Mouse (Mus musculus) stomach, embryonic 14.5 days (tissue): ENCODE data around the gene P3h1. TPM values are rescaled to one million over a fixed set of nuclear protein-coding genes. Genes with fewer than 3 reads are reported as not detected.

ENCODE experiments used
- ATAC-seq: fragments of 200-750 bp; cut with Nextera tagmentation; 2 replicates; pipeline ENCODE4 v1.8.0; 2017; ENCODE audit warnings: low read depth, moderate TSS enrichment; ENCODE audit not compliant: insufficient number of reproducible peaks, insufficient read depth, low FRiP score
- H3K27ac ChIP-seq: fragments of 300-500 bp; sonication (generic); 2 replicates; pipeline ENCODE4 v1.5.1; 2014; ENCODE audit warnings: mild to moderate bottlenecking, low read length, moderate library complexity, mixed read lengths
- H3K27me3 ChIP-seq: fragments of 300-500 bp; sonication (generic); 2 replicates; pipeline ENCODE4 v1.6.1; 2014; ENCODE audit warnings: low read length, control low read depth, mixed read lengths; ENCODE audit not compliant: control insufficient read depth, insufficient read depth
- H3K36me3 ChIP-seq: fragments of 300-500 bp; sonication (generic); 2 replicates; pipeline ENCODE4 v1.6.1; 2014; ENCODE audit warnings: mild to moderate bottlenecking, control low read depth, low read length, moderate library complexity, mixed read lengths; ENCODE audit not compliant: control insufficient read depth, insufficient read depth
- H3K4me1 ChIP-seq: fragments of 300-500 bp; sonication (generic); 2 replicates; pipeline ENCODE4 v1.6.1; 2014; ENCODE audit warnings: low read length, control low read depth, mixed read lengths; ENCODE audit not compliant: control insufficient read depth, insufficient read depth
- H3K4me2 ChIP-seq: fragments of 300-500 bp; sonication (generic); replicated peaks from 2 replicates; pipeline ENCODE4 v1.6.1; 2014; ENCODE audit warnings: low read depth, low read length, control low read depth
- H3K4me3 ChIP-seq: fragments of 300-500 bp; sonication (generic); 2 replicates; pipeline ENCODE4 v1.5.1; 2014; ENCODE audit warnings: low read depth, low read length, control low read depth
- H3K9ac ChIP-seq: fragments of 300-500 bp; sonication (generic); replicated peaks from 2 replicates; pipeline ENCODE4 v1.6.1; 2014; ENCODE audit warnings: low read depth, mild to moderate bottlenecking, control low read depth, low read length, moderate library complexity, mixed read lengths
- H3K9me3 ChIP-seq: fragments of 300-500 bp; sonication (generic); 2 replicates; pipeline ENCODE4 v1.6.1; 2016; ENCODE audit warnings: low read depth, low read length, control low read depth; ENCODE audit not compliant: control insufficient read depth
- WGBS: fragments of 180-500 bp; shearing (Covaris S2); extraction: QIAGEN DNeasy Blood & Tissue Kit; methylation state at CpG from one replicate; pipeline ENCODE4 v1.1.7; 2014; 5-methylcytosine and 5-hydroxymethylcytosine counted together
- polyA plus RNA-seq: library from polyadenylated mRNA; unstranded; fragments of >200 nt; fragmentation: Nextera tagmentation; extraction: Ambion mirVana; gene quantifications from 2 replicates; pipeline ENCODE4 v1.2.1, GENCODE M21; 2014

The P3h1 gene
- polyA plus RNA-seq, 1 experiment from 2014 or later, result 45.0 TPM

- peak overlapping the region; percentile 90 for H3K9ac ChIP-seq
- ATAC-seq, result peak; percentile 16; the same call in 1 of the 2 replicates
- peak overlapping the region; percentile 86 for H3K27ac ChIP-seq
- no peaks in the 10 kb centered on the region for H3K27me3 ChIP-seq
- peaks cover 7% of the 10 kb centered on the region; the same call in 1 of the 2 replicates for H3K36me3 ChIP-seq
- H3K4me3 ChIP-seq, result peak overlapping the region; percentile 89
- WGBS, result under 1% methylated on average over 67 of the region's 80 CpGs
- H3K4me1 ChIP-seq, result peaks cover 12% of the 10 kb centered on the region; the same call in 1 of the 2 replicates
- peak overlapping the region; percentile 87 for H3K4me2 ChIP-seq
- H3K9me3 ChIP-seq, result no peaks in the 10 kb centered on the region
Observed at GRCm38 (mm10) chr4:119293574-119294258, 61.0 kb downstream of the P3h1 start.

DNA sequence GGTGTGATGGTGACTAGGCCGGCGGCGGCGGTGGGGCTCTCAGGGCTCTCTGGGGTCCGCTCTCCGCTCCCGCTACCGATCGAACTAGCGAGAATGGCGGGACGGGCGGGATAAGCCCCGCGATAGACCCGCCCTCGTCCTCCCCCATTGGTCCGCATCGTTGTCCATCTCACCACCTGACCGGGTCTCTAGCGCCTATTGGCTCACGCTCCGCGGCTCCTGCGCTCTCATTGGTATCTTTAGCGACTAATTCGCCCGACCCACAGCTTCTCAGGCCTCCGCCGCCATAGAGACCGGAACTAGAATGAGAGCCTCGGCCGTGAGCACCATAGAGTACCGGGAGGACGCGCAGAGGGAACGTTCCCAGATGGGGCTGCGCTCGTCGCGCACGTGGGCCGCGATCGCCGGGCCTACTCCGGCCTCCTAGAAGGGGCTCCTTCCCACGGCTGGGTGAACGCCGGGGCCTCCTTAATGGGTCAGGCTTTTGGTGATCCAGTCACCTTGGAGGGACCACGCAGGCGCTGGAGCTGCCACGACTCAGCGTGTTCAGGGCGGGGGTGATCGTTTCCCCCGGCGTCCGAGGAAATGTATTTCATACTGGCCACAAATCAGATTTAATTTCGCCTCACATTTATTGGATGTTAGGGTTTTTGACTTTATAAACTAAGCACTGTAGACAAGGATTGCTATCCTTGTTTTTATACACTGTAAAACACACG lies 61.9 kb downstream of the P3h1 start, which contains the start of gene Ybx1:
Gene Ybx1, minus strand, starts transcription at position 190 of the 719 bp plus-strand sequence.
- ATAC-seq, result peak; percentile 100
- WGBS, result under 1% methylated on average over 60 of the region's 61 CpGs
- peak within 1 kb of the TSS; percentile 91 for H3K27ac ChIP-seq

GRCm38 (mm10) chr4:119295134-119295453 lies 62.4 kb downstream of the P3h1 start:
- Histone ChIP-seq H3K9me3 (no peaks in the 10 kb centered on the region), H3K9ac (peak overlapping the region; percentile 68), H3K27me3 (no peaks in the 10 kb centered on the region), H3K27ac (peak overlapping the region; percentile 91; the same call in 1 of the 2 replicates), H3K4me2 (peak overlapping the region; percentile 63), H3K4me3 (peak overlapping the region; percentile 89), H3K36me3 (peaks cover 4% of the 10 kb centered on the region; the same call in 1 of the 2 replicates), H3K4me1 (peaks cover 12% of the 10 kb centered on the region; the same call in 1 of the 2 replicates)
- ATAC-seq, result no peak
- WGBS, result 6% methylated on average over 6 of the region's 6 CpGs

More for the DNA sequence above, 61.9 kb downstream of the P3h1 start, which contains the start of gene Ybx1:
- Histone ChIP-seq H3K27me3 (no peaks in the 10 kb centered on the region), H3K4me3 (peak within 1 kb of the TSS; percentile 89), H3K36me3 (peaks cover 7% of the 10 kb centered on the region; the same call in 1 of the 2 replicates), H3K9ac (peak within 1 kb of the TSS; percentile 90), H3K9me3 (no peaks in the 10 kb centered on the region), H3K4me2 (peak within 1 kb of the TSS; percentile 87), H3K4me1 (peaks cover 12% of the 10 kb centered on the region; the same call in 1 of the 2 replicates)

DNA sequence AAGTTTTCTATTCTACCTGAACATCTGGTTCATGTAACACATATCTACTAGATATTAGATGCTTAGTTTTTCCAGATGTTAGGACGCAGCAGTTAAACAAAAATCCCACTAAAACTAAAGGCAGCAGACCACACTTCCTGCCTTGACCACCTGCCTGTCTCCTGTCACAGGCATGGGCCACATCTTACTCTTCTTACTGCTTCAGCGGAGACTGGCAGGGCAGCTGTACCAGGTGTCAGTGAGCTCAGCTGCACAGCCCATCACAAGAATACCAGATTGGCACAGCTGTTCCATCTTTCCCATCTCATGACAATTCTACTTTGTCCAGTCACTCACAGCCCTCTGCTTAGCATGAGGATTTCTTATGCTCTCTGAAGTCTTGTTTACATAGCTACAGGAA lies 64.6 kb downstream of the P3h1 start:
- WGBS, result 54% methylated on average over 2 of the region's 2 CpGs
- no peak overlapping the region for H3K9ac ChIP-seq
- H3K27me3 ChIP-seq, result no peaks in the 10 kb centered on the region
- no peak overlapping the region for H3K27ac ChIP-seq
- peaks cover 5% of the 10 kb centered on the region; the same call in 1 of the 2 replicates for H3K4me1 ChIP-seq
- no peaks in the 10 kb centered on the region for H3K9me3 ChIP-seq
- H3K4me2 ChIP-seq, result no peak overlapping the region
- no peak for ATAC-seq
- H3K36me3 ChIP-seq, result no peaks in the 10 kb centered on the region; the same call in 1 of the 2 replicates
- H3K4me3 ChIP-seq, result no peak overlapping the region

Other genes with a start within 250 kb of the P3h1 start
- 120 and 139 TPM in 2 replicates for gene Slc2a1, start 124.2 kb upstream of the P3h1 start, polyA plus RNA-seq
- 7.0 and 8.5 TPM in 2 replicates for gene Zfp691, start 58.7 kb upstream of the P3h1 start, polyA plus RNA-seq
- 1.1 and 1.5 TPM in 2 replicates for gene Ermap, start 42.9 kb upstream of the P3h1 start, polyA plus RNA-seq
- 150 and 155 TPM in 2 replicates for gene Svbp, start 37.6 kb upstream of the P3h1 start, polyA plus RNA-seq
- not detected in 2 replicates for gene Tmem269, start 14.7 kb upstream of the P3h1 start, polyA plus RNA-seq
- 24.0 and 29.7 TPM in 2 replicates for gene AU022252, start 203 bp upstream of the P3h1 start, polyA plus RNA-seq
- not detected in 2 replicates for gene Cldn19, start 22.5 kb downstream of the P3h1 start, polyA plus RNA-seq
- gene Ybx1, start 61.7 kb downstream of the P3h1 start, polyA plus RNA-seq, result 626 and 684 TPM in 2 replicates
- gene Ppih, start 87.6 kb downstream of the P3h1 start, polyA plus RNA-seq, result 91.7 and 93.7 TPM in 2 replicates
- 3.5 and 7.3 TPM in 2 replicates for gene Ccdc30, start 182.6 kb downstream of the P3h1 start, polyA plus RNA-seq
- gene Ppcs, start 189.5 kb downstream of the P3h1 start, polyA plus RNA-seq, result 31.9 and 33.7 TPM in 2 replicates
- gene Zmynd12, start 189.9 kb downstream of the P3h1 start, polyA plus RNA-seq, result not detected in 2 replicates